Mouse (Mus musculus) brain, adult 2 months (tissue): Measurements from ENCODE around the gene Krtap10-4.
"Not testable (repeated sequence)": the region's sequence is repeated elsewhere in the genome, so short reads cannot be mapped to it uniquely, and the experiment has no call there.

ENCODE experiments used
- DNase-seq: peaks from one replicate; pipeline ENCODE4 v3.0.0; 2011; ENCODE audit warnings: low read depth, low spot score

The Krtap10-4 gene

DNA sequence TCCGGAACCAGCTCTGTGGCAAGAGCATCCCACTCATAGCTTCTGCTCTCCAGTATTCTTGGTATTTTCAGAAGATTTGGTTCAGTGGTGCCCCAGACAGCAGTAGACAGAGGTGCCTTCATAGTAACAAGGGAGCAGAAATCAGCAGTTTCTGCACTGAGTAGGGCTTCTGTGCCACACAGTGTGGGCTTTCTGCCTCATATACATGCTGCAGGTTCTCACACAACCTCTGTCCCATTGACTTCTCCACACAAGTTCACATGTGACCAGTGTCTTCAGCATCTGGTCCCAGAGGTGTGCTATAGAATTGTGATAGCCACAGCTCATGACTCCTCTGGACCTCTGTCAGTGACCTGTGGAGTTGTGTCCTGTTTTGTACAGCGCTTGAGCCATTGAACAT lies 38.3 kb downstream of the Krtap10-4 start:
- DNase-seq, result no peak

DNA sequence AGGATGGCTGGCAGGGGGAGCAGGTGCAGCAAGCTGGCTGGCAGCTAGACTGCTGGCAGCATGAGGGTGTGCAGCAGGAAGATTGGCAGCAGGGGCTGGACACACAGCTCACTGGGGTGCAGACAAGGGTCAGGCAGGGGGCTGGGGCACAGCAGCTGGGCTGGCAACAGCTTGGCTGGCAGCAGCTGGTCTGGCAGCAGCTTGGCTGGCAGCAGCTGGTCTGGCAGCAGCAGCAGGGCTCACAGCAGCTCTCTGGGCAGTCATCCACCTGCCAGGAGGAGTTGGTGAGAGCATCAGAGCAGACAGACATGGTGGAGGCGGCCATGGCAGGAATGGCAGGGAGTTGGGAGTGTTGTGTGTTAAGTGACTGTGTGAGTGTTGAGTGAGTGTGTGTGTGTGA lies 39.0 kb downstream of the Krtap10-4 start, which contains the start of gene Gm7137:
Gene Gm7137, minus strand, starts transcription at position 325 of the 400 bp plus-strand sequence.
- DNase-seq, result not testable (repeated sequence)

DNA sequence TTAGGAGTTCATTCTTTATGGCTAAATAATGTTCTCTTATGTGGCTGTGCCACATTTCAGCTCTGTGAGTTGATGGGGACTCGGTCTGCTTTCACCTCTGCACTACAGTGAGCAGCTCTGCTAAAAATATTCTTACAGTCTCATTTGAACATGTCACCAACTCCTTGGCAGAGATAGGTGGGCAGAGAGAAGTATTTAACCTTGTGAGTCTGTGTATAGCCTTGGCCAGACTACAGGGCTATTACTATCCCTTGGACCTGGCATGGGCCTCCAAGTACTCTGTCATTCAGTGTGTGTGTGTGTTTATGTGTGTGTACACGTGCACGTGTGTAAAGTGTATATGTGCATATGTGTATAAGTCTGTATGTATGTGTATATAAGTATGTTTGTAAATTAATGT lies 43.5 kb downstream of the Krtap10-4 start:
- DNase-seq, result not testable (repeated sequence)

DNA sequence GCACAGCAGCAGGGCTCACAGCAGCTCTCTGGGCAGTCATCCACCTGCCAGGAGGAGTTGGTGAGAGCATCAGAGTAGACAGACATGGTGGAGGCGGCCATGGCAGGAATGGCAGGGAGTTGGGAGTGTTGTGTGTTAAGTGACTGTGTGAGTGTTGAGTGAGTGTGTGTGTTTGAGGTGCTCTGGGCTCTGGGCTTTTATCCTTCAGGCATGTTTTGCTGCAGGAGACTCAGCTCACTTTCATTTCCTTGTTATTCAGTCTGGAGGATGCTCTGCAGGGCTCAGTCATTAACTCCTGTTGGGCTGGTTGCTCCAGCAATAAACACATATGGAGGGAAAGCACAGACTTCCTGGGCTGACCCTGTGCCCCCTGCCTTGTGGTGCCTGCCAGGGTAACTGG lies 44.5 kb downstream of the Krtap10-4 start, which contains the start of gene Gm3250:
Gene Gm3250, minus strand, starts transcription at position 101 of the 400 bp plus-strand sequence.
- not testable (repeated sequence) for DNase-seq

DNA sequence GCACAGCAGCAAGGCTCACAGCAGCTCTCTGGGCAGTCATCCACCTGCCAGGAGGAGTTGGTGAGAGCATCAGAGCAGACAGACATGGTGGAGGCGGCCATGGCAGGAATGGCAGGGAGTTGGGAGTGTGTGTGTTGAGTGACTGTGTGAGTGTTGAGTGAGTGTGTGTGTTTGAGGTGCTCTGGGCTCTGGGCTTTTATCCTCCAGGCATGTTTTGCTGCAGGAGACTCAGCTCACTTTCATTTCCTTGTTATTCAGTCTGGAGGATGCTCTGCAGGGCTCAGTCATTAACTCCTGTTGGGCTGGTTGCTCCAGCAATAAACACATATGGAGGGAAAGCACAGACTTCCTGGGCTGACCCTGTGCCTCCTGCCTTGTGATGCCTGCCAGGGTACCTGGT lies 50.1 kb downstream of the Krtap10-4 start, which contains the start of gene Gm7138:
Gene Gm7138, minus strand, starts transcription at position 101 of the 400 bp plus-strand sequence.
- DNase-seq, result not testable (repeated sequence)
